Mouse (Mus musculus) left cerebral cortex, postnatal 4 days (tissue): ENCODE data around the gene Gm8298. TPM values are rescaled to one million over a fixed set of nuclear protein-coding genes. Genes with fewer than 3 reads are reported as not detected.
A peak's percentile ranks its signal among the peaks of the same experiment; 100 is the strongest.
"Not testable (repeated sequence)": the region's sequence is repeated elsewhere in the genome, so short reads cannot be mapped to it uniquely, and the experiment has no call there.

Experiments used
- DNase-seq: peaks from one replicate; pipeline ENCODE4 v3.0.0-alpha.2; 2022
- intact Hi-C: fragments of 180-260 bp; cut with DNase I; formaldehyde crosslinking; loops from one replicate; pipeline ENCODE4 v1.15.1; 2025
- total RNA-seq, 2 experiments: library from RNA; stranded (reverse); gene quantifications; 2 replicates each; pipeline ENCODE4 v1.2.3; 2021

Gm8298 gene
- total RNA-seq = not detected

DNA sequence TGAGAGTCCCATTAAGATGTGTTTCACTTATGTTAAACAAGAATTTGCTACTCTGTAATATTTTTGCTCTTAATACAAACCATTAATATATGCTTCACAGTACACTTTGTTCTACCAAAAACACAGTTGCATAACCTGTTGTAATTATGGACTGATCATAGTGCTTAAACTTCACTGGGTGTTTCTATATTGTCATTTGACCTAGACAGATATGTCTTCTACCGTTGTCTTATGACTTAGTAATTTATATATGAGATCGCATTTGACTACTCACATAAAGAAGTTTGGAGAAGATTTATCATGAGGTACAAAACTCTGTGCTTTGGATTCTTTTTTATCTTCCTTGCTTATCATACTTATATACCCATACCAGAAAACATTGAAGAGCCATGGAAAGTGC is at the start of gene Gm8298:
Gene Gm8298 (plus strand): TSS at position 301 of the 400 bp plus-strand sequence.
- intact Hi-C loops = no loop called here
- DNase-seq = no peak

GRCm38 (mm10) chr3:59813169-59813568 is 47.7 kb upstream of the Gm8298 start:
- DNase-seq = no peak
- intact Hi-C loops = no loop called here

DNA sequence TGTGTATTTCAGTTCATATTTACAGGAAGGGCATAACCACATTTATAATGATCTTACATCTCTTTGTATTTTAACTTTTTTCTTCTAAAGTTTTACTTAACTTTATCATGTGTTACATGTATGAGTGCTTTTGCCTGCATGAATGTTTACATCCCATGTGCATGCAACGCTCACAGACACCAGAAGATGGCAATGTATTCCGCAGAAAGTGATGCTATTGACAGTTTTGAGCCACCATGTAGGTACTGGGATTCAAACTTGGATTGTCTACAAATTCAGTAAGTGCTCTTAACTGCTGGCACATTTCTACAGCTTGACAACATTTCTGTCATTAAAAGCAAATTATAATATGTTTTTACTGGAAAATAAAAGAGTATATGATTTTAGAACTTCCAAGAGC is 9.9 kb downstream of the Gm8298 start:
- intact Hi-C loops = loop anchor here (5.0 kb wide), 2 partner anchors 187 to 242 kb away; no protein-coding TSS in a partner anchor
- DNase-seq = peak; percentile 23

DNA sequence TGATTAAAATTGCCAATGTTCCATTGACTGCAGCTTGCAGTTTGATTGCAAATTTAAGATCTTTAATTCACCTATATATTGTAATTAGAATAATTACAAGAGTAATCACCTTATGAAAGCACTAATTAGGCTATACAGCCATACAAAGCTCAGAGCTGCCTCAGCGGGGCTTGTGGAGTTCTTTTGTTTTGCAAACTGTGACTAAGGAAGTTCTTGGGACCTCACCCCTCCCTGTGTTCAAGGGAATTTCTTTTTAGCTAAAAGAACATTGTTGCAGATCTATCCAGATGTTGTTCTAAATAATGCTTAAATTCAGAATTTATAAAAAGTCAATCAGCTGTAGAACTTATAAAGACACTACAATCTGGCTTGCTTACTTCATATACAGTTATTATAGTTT is 16.8 kb downstream of the Gm8298 start:
- intact Hi-C loops, DNase-seq: not testable (repeated sequence)

GRCm38 (mm10) chr3:59879801-59880554 is 19.1 kb downstream of the Gm8298 start:
- intact Hi-C loops, DNase-seq: not testable (repeated sequence)

GRCm38 (mm10) chr3:59893276-59893675 is 32.4 kb downstream of the Gm8298 start:
- DNase-seq = no peak
- intact Hi-C loops = no loop called here

- intact Hi-C loops = no loop called here
- no peak for DNase-seq
Measured at GRCm38 (mm10) chr3:59924914-59925313, 64.1 kb downstream of the Gm8298 start, which contains the start of gene C130079G13Rik. C130079G13Rik (plus strand) TSS chr3:59925214.

Other genes starting within 250 kb of the Gm8298 start
- gene Gm5538, start 131.3 kb upstream of the Gm8298 start, total RNA-seq = not detected
- gene C130079G13Rik, start 64.2 kb downstream of the Gm8298 start, total RNA-seq = not detected
- not detected for gene Aadacl2, start 145.7 kb downstream of the Gm8298 start, total RNA-seq
- not detected for gene Aadac, start 164.7 kb downstream of the Gm8298 start, total RNA-seq
- gene Sucnr1, start 220.8 kb downstream of the Gm8298 start, total RNA-seq = not detected